Mouse (Mus musculus): ENCODE measurements at regions not wholly inside any gene's neighbourhood (a gene's known extent, or its start where the extent isn't known, plus 50 kb on each side); places are given as distances from the start of the nearest gene placed in this dataset.
A peak's percentile ranks its signal among the peaks of the same experiment; 100 is the strongest.
"Not testable (repeated sequence)": the region's sequence is repeated elsewhere in the genome, so short reads cannot be mapped to it uniquely, and the experiment has no call there.

DNA sequence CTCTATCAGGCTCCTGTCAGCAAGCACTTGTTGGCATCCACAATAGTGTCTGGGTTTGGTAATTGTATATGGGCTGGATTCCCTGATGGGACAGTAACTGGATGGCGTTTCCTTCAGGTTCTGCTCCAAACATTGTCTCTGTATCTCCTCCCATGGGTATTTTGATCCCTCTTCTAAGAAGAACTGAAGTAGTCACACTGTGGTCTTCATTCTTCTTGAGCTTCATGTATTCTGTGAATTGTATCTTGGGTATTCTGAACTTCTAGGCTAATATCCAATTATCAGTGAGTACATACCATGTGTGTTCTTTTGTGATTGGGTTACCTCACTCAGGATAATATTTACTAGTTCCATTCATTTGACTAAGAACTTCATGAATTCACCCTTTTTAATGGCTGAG is 119.2 kb upstream of the Gm21119 start:
- not testable (repeated sequence) for DNase-seq

DNA sequence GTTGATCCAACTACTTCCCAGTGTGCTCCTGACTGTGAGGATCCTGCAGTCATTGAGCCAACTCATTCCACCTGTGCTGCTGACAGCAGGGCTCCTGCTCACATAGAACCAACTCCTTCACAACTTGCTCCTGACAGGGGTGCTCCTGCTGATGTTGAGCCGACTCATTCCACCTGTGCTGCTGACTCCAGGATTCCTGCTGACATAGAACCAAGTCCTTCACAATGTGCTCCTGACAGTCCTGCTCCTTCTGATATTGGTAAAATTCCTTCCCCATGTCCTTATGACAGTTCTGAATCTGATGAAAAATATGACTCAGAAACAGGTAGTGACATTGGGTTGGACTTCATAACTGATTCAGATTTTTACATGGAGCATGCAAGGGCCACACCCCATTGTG is 100.8 kb upstream of the Gm21119 start:
- not testable (repeated sequence) for DNase-seq

DNA sequence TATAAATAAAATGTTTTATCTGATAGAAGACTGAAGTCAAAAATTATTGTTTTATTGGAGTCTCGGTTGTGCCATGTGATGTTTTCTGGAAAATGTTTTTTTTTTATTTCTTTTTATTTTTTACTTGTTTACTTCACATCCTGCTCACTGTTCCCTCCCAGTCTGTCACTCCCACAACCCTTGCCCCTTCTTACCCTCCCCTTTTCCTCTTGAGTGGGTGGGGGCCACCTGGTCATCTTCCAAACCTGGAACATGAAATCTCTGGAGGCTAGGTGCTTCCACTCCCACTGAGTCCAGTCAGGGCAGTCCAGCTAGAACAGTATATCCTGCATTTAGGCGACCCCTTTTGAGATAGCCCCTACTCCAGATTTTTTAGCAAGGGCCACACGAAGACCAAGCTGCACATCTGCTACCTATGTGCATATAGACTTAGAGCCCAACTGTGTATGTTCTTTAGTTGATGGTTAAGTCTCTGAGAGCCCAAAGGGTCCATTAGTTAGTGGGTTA is 98.3 kb upstream of the Gm21119 start:
- DNase-seq = not testable (repeated sequence)

DNA sequence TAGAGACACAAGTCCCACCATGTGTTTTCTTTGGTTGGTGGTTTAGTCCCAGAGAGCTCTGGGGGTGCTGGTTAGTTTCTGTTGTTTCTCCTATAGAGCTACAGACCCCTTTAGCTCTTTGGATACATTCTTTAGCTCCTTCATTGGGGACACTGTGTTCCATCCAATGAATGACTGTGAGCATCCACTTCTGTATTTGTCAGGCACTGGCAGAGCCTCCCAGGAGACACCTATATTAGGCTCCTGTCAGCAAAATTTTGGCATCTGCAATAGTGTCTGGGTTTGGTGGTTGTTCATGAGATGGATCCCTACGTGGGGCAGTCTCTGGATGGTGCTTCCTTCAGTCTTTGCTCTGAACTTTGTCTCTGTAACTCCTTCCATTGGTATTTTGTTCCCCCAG is 97.2 kb upstream of the Gm21119 start:
- DNase-seq = not testable (repeated sequence)

DNA sequence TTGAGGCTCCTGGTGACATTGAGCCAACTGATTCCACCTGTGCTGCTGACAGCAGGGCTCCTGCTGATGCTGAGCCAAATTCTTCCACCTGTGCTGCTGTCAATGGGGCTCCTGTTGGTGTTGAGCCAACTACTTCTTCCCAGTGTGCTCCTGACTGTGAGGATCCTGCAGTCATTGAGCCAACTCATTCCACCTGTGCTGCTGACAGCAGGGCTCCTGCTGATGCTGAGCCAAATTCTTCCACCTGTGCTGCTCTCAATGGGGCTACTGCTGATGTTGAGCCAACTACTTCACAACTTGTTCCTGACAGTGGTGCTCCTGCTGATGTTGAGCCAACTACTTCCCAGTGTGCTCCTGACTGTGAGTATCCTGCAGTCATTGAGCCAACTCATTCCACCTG is 90.2 kb upstream of the Gm21119 start:
- DNase-seq = not testable (repeated sequence)

DNA sequence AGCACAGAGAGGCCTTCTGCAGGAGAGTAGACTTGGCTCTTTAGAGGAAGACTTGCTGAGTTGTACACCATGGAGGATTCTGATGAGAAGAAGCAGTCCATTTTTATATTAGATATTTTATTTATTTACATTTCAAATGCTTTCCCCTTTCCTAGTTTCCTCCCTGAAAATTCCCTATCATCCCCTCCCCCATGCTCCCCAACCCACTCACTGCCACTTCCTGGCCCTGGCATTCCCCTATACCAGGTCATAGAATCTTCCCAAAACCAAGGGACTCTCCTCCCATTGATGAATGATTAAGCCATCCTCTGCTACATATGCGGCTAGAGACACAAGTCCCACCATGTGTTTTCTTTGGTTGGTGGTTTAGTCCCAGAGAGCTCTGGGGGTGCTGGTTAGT is 85.7 kb upstream of the Gm21119 start:
- DNase-seq = not testable (repeated sequence)

DNA sequence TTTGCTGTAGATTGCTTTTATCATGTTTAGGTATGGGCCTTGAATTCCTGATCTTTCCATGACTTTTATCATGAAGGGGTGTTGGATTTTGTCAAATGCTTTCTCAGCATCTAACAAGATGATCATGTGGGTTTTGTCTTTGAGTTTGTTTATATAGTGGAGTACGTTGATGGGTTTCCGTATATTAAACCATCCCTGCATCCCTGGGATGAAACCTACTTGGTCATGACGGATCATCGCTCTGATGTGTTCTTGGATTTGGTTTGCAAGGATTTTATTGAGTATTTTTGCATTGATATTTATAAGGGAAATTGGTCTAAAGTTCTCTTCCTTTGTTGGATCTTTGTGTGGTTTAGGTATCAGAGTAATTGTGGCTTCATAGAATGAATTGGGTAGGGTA is 75.7 kb upstream of the Gm21119 start:
- not testable (repeated sequence) for DNase-seq

DNA sequence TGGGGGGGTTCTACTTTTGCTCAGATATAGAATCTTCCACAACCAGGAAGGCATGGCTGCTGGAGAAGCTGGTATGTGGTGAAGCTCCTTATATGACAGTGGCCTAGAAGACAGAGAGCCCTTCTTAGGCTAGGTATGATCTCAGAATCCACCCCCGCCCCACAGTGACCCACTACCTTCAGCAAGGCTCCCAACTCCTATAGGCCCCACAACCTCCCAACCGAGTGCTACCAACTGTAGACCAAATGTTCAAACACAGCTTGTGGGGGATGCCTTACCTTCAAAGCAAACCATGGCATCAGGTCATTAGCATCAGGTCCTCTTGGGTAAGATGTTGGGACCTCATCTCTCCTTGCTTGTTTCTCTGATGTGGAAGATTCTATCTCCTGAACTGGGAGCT is 70.6 kb upstream of the Gm21119 start:
- not testable (repeated sequence) for DNase-seq

DNA sequence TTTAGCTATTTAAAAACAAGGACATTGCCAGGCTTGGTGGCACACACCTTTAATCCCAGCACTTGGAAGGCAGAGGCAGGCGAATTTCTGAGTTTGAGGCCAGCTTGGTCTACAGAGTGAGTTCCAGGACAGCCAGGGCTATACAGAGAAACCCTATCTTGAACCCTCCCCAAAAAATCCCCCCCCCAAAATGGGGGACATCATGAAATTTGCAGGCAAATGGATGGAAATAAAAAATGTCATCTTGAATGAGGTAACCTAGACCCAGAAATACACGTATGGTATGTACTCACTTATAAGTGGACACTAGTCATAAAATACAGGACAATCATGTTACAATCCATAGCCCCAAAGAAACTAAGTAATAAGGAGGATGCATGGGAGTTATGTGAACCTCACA is 69.4 kb upstream of the Gm21119 start:
- DNase-seq = not testable (repeated sequence)

DNA sequence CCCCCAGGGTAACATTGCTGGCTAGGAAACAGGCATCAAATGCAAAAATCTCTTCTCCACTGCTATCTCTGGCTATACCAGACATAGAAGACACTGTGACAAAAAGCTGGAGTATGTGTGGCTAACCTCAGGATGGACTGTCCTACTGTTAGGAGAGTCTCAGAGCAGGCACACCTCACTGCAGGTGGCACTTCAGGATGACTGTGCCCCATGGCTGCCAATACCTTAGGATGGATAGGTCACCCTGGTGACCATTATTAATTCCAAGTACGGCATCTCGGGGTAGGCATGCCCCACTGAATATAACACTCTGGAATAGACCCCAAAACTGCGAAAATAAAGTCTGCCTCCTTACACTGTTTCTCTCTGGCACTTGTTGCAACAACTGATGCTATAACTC is 68.3 kb upstream of the Gm21119 start:
- DNase-seq = not testable (repeated sequence)

DNA sequence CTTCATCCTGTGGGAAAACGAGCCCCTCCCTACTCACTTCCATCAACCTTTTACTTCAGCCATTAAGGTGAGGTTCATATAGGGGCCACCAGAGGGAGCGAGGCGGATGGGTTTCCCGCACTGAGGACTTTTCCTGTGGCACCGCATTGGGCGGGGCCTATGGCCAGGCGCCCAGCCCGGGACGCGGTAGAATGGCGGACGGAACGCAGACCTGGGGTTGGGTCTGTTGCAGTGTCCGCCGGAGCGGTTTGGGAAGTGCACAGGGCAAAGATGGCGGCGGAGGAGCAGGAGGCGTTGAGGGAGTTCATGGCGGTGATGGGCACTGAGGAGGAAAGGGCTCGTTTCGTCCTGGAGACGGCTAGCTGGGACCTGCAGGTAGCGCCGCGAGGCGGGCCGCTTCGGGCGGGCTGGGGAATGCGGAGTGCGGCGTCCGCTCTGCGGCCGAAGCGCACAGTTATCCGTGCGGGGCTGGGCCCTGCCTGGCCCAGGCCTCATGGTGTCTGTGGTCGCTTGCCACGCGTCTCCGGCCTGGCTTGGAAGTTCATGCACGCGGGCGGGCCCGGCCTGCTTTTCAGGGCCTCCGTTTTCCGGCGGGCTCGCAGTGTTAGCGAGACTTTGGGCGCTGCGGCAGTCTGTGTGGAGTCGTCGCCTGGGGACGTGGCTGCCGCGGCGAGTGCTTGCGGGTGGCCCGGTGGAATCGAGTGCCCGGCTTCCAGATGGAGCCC is 64.5 kb upstream of the Gm21119 start:
- DNase-seq = peak; percentile 82 to 87

DNA sequence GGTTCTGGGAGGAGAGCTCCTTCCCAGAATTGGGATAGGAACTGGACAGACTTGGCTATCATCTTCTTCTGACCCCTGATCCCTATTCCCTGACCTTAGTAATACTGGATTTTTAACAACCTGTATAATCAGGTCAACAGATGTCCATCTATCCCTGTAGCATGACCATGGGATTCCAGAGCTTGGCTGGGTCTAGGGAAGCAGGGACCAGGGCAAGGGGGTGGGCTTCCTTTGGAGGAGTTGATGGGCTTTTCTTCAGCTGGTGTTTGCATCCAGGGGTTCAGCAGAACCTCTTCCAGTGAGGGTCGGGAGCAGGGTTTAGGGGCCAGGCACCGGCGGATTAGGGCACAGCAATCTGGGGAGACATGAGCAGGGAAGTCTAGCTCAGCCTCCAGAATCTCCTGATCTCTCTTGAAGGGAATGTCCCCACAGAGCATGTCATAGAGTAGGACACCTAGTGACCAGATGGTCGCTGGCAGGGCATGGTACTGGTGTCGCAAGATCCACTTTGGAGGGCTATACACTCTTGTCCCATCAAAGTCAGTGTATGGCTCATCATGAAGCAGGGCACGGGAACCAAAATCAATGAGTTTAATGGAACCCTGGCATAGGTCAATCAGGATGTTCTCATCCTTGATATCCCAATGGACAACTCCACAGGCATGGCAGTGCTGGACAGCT is 58.1 kb upstream of the Gm21119 start:
- not testable (repeated sequence) for DNase-seq

DNA sequence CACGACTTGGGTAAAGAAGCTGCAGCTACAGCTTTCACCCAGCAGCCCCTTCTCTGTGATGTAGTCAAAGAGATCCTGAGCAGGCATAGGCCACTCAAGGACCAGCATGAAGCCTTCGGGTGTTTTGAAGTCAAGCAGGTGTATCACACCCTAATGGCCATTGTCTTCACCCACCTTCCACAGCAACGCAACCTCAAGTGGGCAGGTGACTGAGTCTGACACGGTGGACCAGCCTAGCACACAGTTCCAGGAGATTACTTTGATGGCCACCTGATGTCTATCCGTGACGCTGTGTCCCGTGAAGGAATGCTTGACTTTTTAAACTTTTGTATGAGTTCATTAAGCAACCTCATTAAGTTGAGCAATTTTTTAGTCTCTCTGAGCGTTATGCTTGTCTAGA is 57.5 kb upstream of the Gm21119 start:
- not testable (repeated sequence) for DNase-seq

DNA sequence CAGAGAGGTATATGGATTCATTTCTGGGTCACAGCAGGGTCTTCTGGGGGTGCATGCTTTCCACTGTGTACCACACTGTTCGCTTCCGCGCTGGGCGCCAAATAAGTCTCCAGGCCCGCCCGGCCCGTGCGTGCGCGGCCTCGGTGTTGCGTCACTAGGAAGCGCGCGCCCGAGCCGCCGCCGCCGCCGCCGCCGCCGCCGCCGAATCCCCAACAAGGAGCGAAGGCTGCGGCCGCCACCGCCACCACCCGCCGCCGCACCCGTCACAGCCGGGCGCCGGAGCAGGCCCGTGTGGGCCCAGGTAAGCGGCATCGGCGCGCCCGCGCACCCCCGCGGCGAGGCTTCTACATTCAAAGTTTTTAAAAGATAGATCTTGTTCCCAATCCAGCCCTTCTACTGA is 57.1 kb upstream of the Gm21119 start:
- DNase-seq = peak; percentile 28 to 56

All from kidney, postnatal 36 days (tissue).